Mouse (Mus musculus) intestine, postnatal 0 days (tissue): ENCODE results near the gene Esyt2. TPM values are rescaled to one million over a fixed set of nuclear protein-coding genes. Genes with fewer than 3 reads are reported as not detected.

Source experiments
- ATAC-seq: fragments of 200-750 bp; cut with Nextera tagmentation; 2 replicates; pipeline ENCODE4 v1.8.0; 2017; ENCODE audit warnings: mild to moderate bottlenecking, moderate TSS enrichment, moderate library complexity
- H3K27ac ChIP-seq: fragments of 300-500 bp; sonication (generic); 2 replicates; pipeline ENCODE4 v1.5.1; 2014; ENCODE audit warnings: mild to moderate bottlenecking, low read depth, low read length, moderate library complexity
- H3K27me3 ChIP-seq: fragments of 300-500 bp; sonication (generic); replicated peaks from 2 replicates; pipeline ENCODE4 v1.6.1; 2014; ENCODE audit warnings: low read length, mixed read lengths; ENCODE audit not compliant: control insufficient read depth, insufficient read depth
- H3K36me3 ChIP-seq: fragments of 300-500 bp; sonication (generic); 2 replicates; pipeline ENCODE4 v1.6.1; 2014; ENCODE audit warnings: mild to moderate bottlenecking, moderate library complexity; ENCODE audit not compliant: control insufficient read depth, insufficient read depth
- H3K4me1 ChIP-seq: fragments of 300-500 bp; sonication (generic); replicated peaks from 2 replicates; pipeline ENCODE4 v1.6.1; 2014; ENCODE audit warnings: antibody characterized with exemption, low read length, mixed read lengths; ENCODE audit not compliant: control insufficient read depth, insufficient read depth
- H3K4me2 ChIP-seq: fragments of 300-500 bp; sonication (generic); replicated peaks from 2 replicates; pipeline ENCODE4 v1.6.1; 2014; ENCODE audit warnings: low read depth, mild to moderate bottlenecking, moderate library complexity
- H3K4me3 ChIP-seq: fragments of 300-500 bp; sonication (generic); 2 replicates; pipeline ENCODE4 v1.5.1; 2014; ENCODE audit warnings: low read depth, low read length
- H3K9ac ChIP-seq: fragments of 300-500 bp; sonication (generic); 2 replicates; pipeline ENCODE4 v1.6.1; 2014; ENCODE audit warnings: mild to moderate bottlenecking, low read depth, low read length
- H3K9me3 ChIP-seq: fragments of 300-500 bp; sonication (generic); 2 replicates; pipeline ENCODE4 v1.6.1; 2016; ENCODE audit warnings: mixed run types; ENCODE audit not compliant: control insufficient read depth
- CTCF ChIP-seq: sonication (generic); IDR thresholded peaks from 2 replicates; pipeline ENCODE4 v1.5.1; 2016; ENCODE audit warnings: low read depth, mild to moderate bottlenecking, control low read depth, antibody characterized with exemption, moderate library complexity
- WGBS: fragments of 180-500 bp; shearing (Covaris S2); extraction: QIAGEN DNeasy Blood & Tissue Kit; methylation state at CpG from one replicate; pipeline ENCODE4 v1.1.7; 2014; 5-methylcytosine and 5-hydroxymethylcytosine counted together
- polyA plus RNA-seq: library from polyadenylated mRNA; unstranded; fragments of >200 nt; fragmentation: Nextera tagmentation; extraction: Ambion mirVana; gene quantifications from 2 replicates; pipeline ENCODE4 v1.2.1, GENCODE M21; 2015

Gene Esyt2
- polyA plus RNA-seq, 1 experiment from 2014 or later: 14.1 TPM

DNA sequence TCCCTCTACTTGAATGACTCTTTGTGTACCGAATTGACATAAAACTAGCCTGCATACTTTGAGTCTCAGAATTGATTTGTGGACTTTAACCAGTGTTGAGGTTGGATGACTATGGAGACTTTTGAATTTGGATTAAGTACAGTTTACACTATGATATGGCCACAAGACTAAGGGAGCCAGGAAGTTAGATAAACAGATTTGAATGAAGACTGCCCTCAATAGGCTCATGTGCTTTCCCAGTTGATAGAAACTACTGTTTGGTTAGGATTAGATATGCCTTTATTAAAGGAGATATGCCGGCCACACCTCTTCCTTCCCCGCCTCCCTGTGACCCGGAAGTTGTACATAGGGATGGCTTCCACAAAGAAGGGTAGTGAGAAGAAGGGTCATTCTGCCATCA is 5.4 kb upstream of the Esyt2 start:
- no peak overlapping the region for H3K9ac ChIP-seq
- TF ChIP-seq CTCF: no peak

DNA sequence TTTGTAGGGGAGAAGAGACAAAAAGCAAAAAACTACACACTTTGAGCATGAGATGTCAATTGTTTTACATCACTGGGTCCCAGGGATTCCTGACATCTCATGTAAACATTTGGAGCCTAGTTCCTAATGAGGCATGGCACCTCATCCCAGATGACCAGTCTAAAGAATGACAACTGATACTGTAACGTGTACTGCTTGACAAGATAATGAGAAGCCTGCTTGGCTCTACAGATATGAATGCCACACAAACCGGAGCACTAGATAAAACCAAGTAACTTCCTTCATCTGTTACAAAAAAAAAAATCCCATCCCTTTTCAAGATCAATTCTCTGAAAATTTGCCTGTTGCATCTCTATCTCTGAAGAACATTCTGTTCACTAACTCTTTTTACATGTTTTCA is 4.0 kb upstream of the Esyt2 start:
- TF ChIP-seq CTCF: no peak
- H3K4me3 ChIP-seq: no peak overlapping the region
- H3K4me2 ChIP-seq: no peak overlapping the region
- H3K9me3 ChIP-seq: no peaks in the 10 kb centered on the region
- H3K9ac ChIP-seq: no peak overlapping the region
- no peak overlapping the region for H3K27ac ChIP-seq
- no peaks in the 10 kb centered on the region for H3K36me3 ChIP-seq
- H3K4me1 ChIP-seq: no peaks in the 10 kb centered on the region
- no peak for ATAC-seq
- no peaks in the 10 kb centered on the region for H3K27me3 ChIP-seq
- WGBS: 68% methylated on average over 2 of the region's 2 CpGs

More for the DNA sequence above, 5.4 kb upstream of the Esyt2 start:
- no peak for ATAC-seq
- H3K4me2 ChIP-seq: no peak overlapping the region
- H3K9me3 ChIP-seq: no peaks in the 10 kb centered on the region
- no peak overlapping the region for H3K4me3 ChIP-seq
- no peak overlapping the region for H3K27ac ChIP-seq
- H3K4me1 ChIP-seq: no peaks in the 10 kb centered on the region; the same call in 1 of the 2 replicates
- WGBS: 77% methylated on average over 4 of the region's 4 CpGs
- H3K27me3 ChIP-seq: no peaks in the 10 kb centered on the region
- no peaks in the 10 kb centered on the region for H3K36me3 ChIP-seq

DNA sequence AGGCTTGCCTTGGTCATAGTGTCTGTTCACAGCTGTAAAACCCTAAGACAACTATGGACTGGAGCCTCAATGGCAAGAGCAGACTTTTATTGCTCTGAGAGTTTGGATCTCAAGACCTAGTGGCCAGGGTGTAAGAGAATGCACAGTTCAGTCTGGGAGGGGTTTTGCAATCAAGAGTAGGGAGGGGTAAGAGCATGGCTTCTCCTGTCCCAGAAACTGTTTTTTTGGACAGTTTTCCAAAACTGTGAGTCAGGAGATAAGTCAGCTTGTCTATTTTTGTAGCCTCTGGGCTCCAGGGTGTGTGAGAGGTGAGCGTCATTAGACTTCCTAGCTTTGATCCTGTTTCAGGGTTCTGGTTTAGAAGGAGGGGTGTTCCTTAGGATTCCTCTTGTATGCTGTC is 2.5 kb upstream of the Esyt2 start:
- Histone ChIP-seq H3K4me3 (no peak overlapping the region), H3K4me2 (no peak overlapping the region), H3K4me1 (no peaks in the 10 kb centered on the region), H3K27ac (no peak overlapping the region), H3K9me3 (no peaks in the 10 kb centered on the region), H3K36me3 (no peaks in the 10 kb centered on the region), H3K27me3 (no peaks in the 10 kb centered on the region), H3K9ac (no peak overlapping the region)
- WGBS: 100% methylated on average over 1 of the region's 1 CpGs
- no peak for TF ChIP-seq CTCF
- ATAC-seq: no peak

DNA sequence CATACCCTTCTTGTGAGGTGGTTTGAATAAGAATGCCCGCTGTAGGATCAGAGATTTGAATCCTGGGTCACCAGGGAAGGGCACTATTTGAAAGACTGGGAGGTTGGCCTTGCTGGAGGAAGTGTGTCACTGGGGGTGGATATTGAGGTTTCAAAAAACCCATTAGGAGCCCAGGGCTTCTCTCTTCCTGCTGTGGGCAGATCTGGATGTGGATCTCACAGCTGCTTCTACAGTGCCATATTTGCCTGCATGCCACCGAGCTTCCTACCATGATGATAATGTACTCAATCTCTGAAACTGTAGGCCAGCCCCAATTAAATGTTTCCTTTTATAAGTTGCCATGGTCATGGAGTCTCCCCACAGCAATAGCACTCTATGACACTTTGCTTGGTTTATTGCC is 1.8 kb upstream of the Esyt2 start:
- H3K4me1 ChIP-seq: no peaks in the 10 kb centered on the region
- no peak overlapping the region for H3K9ac ChIP-seq
- no peak overlapping the region for H3K27ac ChIP-seq
- H3K9me3 ChIP-seq: no peaks in the 10 kb centered on the region
- H3K4me3 ChIP-seq: no peak overlapping the region
- no peak for ATAC-seq
- no peaks in the 10 kb centered on the region for H3K27me3 ChIP-seq
- H3K36me3 ChIP-seq: no peaks in the 10 kb centered on the region
- WGBS: 85% methylated on average over 2 of the region's 2 CpGs
- H3K4me2 ChIP-seq: no peak overlapping the region
- TF ChIP-seq CTCF: no peak

DNA sequence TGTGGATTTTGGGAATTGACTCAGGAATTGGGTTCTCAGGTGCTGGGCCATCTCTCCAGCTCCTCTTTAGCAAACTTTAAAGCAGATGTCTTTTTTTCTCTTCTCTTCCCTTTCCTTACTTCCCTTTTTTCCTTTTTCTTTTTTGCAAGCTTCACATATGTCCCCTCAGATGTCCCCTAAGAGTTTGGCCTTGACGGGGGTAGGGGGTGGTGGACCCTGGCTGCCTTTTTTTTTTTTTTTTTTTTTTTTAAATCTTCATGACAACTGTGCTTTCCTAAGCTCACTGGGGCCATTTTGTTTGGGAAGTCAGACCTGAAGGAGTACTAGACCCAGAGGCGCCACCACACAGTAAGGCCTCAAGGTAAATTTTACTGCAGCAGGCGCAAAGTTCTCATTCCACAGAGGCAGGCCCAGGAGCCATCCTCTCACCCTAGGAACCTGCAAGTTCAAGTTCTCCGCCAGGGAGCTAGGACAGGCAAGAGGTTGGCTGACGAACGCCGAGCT is 795 bp upstream of the Esyt2 start:
- peak overlapping the region; percentile 80 for H3K4me2 ChIP-seq
- peak overlapping the region; percentile 92 for H3K4me3 ChIP-seq
- no peaks in the 10 kb centered on the region for H3K4me1 ChIP-seq
- no peaks in the 10 kb centered on the region for H3K9me3 ChIP-seq
- TF ChIP-seq CTCF: no peak; the same call in 1 of the 2 replicates
- peak; percentile 32 for ATAC-seq
- H3K36me3 ChIP-seq: no peaks in the 10 kb centered on the region
- H3K27me3 ChIP-seq: no peaks in the 10 kb centered on the region
- WGBS: 1% methylated on average over 7 of the region's 7 CpGs
- peak overlapping the region; percentile 83 for H3K9ac ChIP-seq
- H3K27ac ChIP-seq: peak overlapping the region; percentile 99

DNA sequence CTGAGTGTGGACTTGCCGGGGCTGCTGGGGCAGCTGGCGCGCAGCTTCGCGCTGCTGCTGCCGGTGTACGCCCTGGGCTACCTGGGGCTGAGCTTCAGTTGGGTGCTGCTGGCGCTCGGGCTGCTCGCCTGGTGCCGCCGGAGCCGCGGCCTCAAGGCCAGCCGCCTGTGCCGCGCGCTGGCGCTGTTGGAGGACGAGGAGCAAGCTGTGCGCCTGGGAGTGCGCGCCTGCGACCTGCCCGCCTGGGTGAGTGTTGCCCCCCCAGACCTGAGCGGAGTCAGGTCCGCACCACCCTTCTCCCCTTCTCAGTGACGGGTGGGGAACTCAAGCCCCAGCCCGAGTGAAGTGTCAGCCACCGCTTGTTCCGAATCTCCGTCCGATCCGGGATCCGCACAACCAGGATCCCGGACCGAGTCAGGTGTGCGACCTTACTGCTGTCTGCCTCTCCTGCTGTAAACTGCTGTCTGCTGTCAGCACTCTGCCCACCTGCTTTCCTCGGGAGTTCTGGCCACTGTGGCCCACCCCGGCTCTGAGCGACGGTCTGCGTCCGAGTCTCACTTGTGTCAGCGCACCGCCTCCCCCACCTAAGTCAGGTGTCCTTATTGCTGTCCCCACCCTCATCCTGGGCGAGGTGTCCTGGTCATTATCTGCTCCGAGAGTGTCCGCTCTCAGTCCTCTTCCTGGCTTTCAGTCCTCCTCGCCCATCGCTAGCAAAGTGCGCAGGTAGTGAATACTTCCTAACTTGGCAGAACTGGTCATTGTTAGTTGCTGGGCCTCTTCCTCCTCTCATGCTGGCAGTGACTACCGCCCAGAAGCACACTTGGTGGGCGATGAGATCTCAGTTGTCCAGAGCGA is 658 bp downstream of the Esyt2 start:
- peak overlapping the region; percentile 80 for H3K4me2 ChIP-seq
- H3K27me3 ChIP-seq: no peaks in the 10 kb centered on the region
- no peak for TF ChIP-seq CTCF
- H3K9me3 ChIP-seq: no peaks in the 10 kb centered on the region
- ATAC-seq: peak; percentile 55
- no peaks in the 10 kb centered on the region for H3K36me3 ChIP-seq
- peak overlapping the region; percentile 97 for H3K9ac ChIP-seq
- no peaks in the 10 kb centered on the region for H3K4me1 ChIP-seq
- peak overlapping the region; percentile 92 for H3K4me3 ChIP-seq
- peak overlapping the region; percentile 99 for H3K27ac ChIP-seq
- WGBS: under 1% methylated on average over 55 of the region's 55 CpGs
